Mouse (Mus musculus) liver, postnatal 0 days (tissue): ENCODE measurements around the gene Egflam. TPM values are rescaled to one million over a fixed set of nuclear protein-coding genes. Genes with fewer than 3 reads are reported as not detected.

ENCODE experiments used
- ATAC-seq: fragments of 200-750 bp; cut with Nextera tagmentation; 2 replicates; pipeline ENCODE4 v1.8.0; 2017; ENCODE audit warnings: mild to moderate bottlenecking, moderate library complexity
- DNase-seq: peaks from one replicate; pipeline ENCODE4 v3.0.0-alpha.2; 2016
- H3K27ac ChIP-seq: fragments of 300-500 bp; sonication (generic); 2 replicates; pipeline ENCODE4 v1.5.1; 2014; ENCODE audit warnings: antibody characterized with exemption, moderate library complexity, mild to moderate bottlenecking, low read depth
- H3K27me3 ChIP-seq: fragments of 300-500 bp; sonication (generic); 2 replicates; pipeline ENCODE4 v1.6.1; 2014; ENCODE audit warnings: low read length, control low read depth, mixed read lengths; ENCODE audit not compliant: insufficient read depth
- H3K36me3 ChIP-seq: fragments of 300-500 bp; sonication (generic); replicated peaks from 2 replicates; pipeline ENCODE4 v1.6.1; 2014; ENCODE audit warnings: mild to moderate bottlenecking, control low read depth, low read length, moderate library complexity, mixed read lengths; ENCODE audit not compliant: insufficient read depth
- H3K4me1 ChIP-seq: fragments of 300-500 bp; sonication (generic); 2 replicates; pipeline ENCODE4 v1.6.1; 2014; ENCODE audit warnings: antibody characterized with exemption, mild to moderate bottlenecking, control low read depth; ENCODE audit not compliant: insufficient read depth
- H3K4me2 ChIP-seq: fragments of 300-500 bp; sonication (generic); 2 replicates; pipeline ENCODE4 v1.6.1; 2014; ENCODE audit warnings: low read depth, mild to moderate bottlenecking, low read length, moderate library complexity, mixed read lengths
- H3K4me3 ChIP-seq: fragments of 300-500 bp; sonication (generic); 2 replicates; pipeline ENCODE4 v1.5.1; 2014; ENCODE audit warnings: low read depth, low read length
- H3K9ac ChIP-seq: fragments of 300-500 bp; sonication (generic); replicated peaks from 2 replicates; pipeline ENCODE4 v1.6.1; 2014; ENCODE audit warnings: mild to moderate bottlenecking, moderate library complexity
- H3K9me3 ChIP-seq: fragments of 300-500 bp; sonication (generic); 2 replicates; pipeline ENCODE4 v1.6.1; 2016; ENCODE audit warnings: mild to moderate bottlenecking, control low read depth, low read length, mixed read lengths
- CTCF ChIP-seq: sonication (generic); IDR thresholded peaks from 2 replicates; pipeline ENCODE4 v1.5.1; 2016; ENCODE audit warnings: antibody characterized with exemption, low read depth
- EP300 ChIP-seq: IDR thresholded peaks from 2 replicates; pipeline ENCODE4 v1.6.1; 2016; ENCODE audit warnings: antibody characterized with exemption, low read depth, mild to moderate bottlenecking
- WGBS: fragments of 180-500 bp; shearing (Covaris S2); extraction: QIAGEN DNeasy Blood & Tissue Kit; methylation state at CpG from one replicate; pipeline ENCODE4 v1.1.7; 2014; ENCODE audit not compliant: insufficient replicate concordance; 5-methylcytosine and 5-hydroxymethylcytosine counted together
- polyA plus RNA-seq: library from polyadenylated mRNA; unstranded; fragments of >200 nt; fragmentation: Nextera tagmentation; extraction: Ambion mirVana; gene quantifications from 2 replicates; pipeline ENCODE4 v1.2.1, GENCODE M21; 2015

Gene Egflam
- polyA plus RNA-seq, 1 experiment from 2014 or later = 0.53 TPM

DNA sequence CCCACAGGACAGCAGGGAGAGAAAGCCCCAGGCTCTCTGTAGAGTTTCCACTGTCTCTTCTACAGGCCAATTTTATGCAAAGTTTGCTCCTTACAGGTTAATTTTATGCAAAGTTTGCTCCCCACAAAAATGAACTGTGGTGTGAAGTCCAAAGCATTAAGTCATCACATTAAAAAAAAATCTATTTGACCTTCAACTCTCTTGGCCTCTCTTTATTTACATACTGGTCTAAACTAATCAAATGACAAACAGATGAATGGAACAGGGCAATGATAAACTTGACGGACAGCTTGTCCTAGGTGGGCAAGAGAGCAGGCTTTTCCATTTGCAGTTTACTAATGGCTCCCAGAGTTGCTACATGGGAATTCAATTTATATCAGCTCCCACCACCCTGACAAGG is 98.3 kb downstream of the Egflam start:
- 65% methylated on average over 1 of the region's 1 CpGs for WGBS
- TF ChIP-seq EP300 (no peak), CTCF (no peak)
- Histone ChIP-seq H3K4me2 (no peak overlapping the region), H3K27ac (no peak overlapping the region), H3K36me3 (no peaks in the 10 kb centered on the region), H3K4me1 (no peaks in the 10 kb centered on the region), H3K27me3 (no peaks in the 10 kb centered on the region), H3K9ac (no peak overlapping the region), H3K9me3 (0 out of 2 replicates have a peak, but pooled peaks cover 2% of the 10 kb centered on the region), H3K4me3 (no peak overlapping the region)
- peak; percentile 66 for ATAC-seq
- no peak for DNase-seq

DNA sequence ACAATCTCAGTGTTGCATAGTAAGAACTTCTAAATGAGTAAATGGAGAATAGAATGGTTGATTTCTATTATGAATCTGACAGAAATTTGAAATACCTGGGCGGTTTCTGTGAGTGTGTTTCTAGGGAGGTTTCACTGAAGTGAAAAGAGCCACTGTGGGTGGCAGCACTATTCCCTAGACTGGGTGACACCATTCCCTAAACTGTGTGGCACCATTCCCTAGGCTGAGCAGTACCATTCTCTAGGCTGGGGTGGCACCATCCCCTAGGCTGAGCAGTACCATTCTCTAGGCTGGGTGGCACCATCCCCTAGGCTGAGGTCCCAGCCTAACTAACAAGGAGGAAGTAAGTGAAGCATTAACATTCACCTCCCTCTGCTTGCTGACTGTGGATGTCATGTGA is 103.0 kb downstream of the Egflam start:
- no peak overlapping the region for H3K4me2 ChIP-seq
- H3K27me3 ChIP-seq = no peaks in the 10 kb centered on the region
- H3K27ac ChIP-seq = no peak overlapping the region
- no peak overlapping the region for H3K9ac ChIP-seq
- H3K4me3 ChIP-seq = no peak overlapping the region
- 0 out of 2 replicates have a peak, but pooled peaks cover 2% of the 10 kb centered on the region for H3K9me3 ChIP-seq
- no peaks in the 10 kb centered on the region for H3K36me3 ChIP-seq
- H3K4me1 ChIP-seq = no peaks in the 10 kb centered on the region
- no peak for TF ChIP-seq CTCF
- ATAC-seq (no peak), DNase-seq (no peak)
- 75% methylated on average over 1 of the region's 1 CpGs for WGBS

DNA sequence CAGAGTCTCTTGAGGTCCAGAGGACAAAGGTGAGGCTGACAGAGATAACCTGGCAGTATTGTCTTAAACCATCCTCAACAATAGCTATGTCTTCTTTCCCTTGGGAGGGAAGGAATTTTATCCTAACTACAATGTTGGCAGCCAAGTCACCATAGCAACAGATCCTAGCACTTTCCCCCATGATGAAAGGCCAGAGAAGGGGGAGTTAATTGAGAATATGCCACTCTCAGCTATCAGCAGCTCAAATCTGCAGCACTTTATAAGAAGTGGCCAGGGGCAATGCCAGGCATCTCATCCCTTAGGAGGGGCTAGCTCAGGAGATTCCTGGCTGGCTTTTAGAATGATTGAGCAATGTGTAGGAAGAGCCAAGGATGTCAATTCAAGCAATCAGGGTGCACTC is 105.3 kb downstream of the Egflam start:
- Histone ChIP-seq H3K4me3 (no peak overlapping the region), H3K36me3 (no peaks in the 10 kb centered on the region), H3K27me3 (no peaks in the 10 kb centered on the region), H3K27ac (no peak overlapping the region), H3K9ac (no peak overlapping the region), H3K4me2 (no peak overlapping the region), H3K9me3 (0 out of 2 replicates have a peak, but pooled peaks cover 2% of the 10 kb centered on the region), H3K4me1 (no peaks in the 10 kb centered on the region)
- DNase-seq (no peak), ATAC-seq (no peak)
- no peak for TF ChIP-seq CTCF
- no peak for TF ChIP-seq EP300

DNA sequence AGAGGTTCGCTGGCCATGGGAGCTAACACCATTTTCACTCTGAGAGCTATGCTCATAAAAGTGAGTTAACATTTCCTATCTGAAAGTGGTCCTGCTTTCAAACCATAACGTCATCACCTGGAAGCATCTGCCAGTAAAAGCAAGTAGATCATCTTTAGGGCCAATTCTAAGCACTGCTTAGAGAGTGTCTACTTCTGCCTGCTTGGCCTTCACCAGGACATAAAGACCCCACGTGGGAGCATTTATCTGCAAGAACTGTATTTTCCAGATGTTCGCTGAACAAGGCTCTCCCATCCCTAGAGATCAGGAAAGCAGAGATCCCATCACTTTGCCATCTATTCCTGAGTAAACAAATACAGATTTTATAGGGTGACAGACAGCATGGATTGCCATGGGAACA is 108.2 kb downstream of the Egflam start:
- Histone ChIP-seq H3K4me3 (no peak overlapping the region), H3K4me2 (no peak overlapping the region), H3K4me1 (no peaks in the 10 kb centered on the region), H3K36me3 (no peaks in the 10 kb centered on the region), H3K27me3 (no peaks in the 10 kb centered on the region), H3K27ac (no peak overlapping the region), H3K9me3 (no peaks in the 10 kb centered on the region), H3K9ac (no peak overlapping the region)
- WGBS = 70% methylated on average over 4 of the region's 4 CpGs
- no peak for DNase-seq
- no peak for ATAC-seq
- TF ChIP-seq EP300 = no peak
- TF ChIP-seq CTCF = no peak

DNA sequence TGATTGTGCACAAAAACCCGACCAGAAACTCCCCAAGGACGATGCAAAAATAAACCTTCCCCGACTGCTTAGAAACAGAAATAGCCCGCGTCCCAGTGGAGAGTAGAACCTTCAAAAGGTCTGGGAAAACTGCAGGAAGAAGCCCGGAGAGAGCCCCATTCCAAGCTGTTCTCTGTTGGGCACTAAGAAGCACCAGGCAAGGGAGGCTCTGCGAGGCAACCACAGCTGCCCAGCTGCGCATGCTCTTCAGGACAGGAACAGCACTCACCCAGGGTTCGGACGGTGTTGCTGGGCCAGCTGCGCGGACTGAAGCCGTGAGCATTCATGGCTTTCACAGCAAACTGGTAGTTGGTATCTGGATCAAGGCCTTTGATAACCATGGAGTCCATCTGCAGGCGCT is 108.7 kb downstream of the Egflam start:
- H3K36me3 ChIP-seq = no peaks in the 10 kb centered on the region
- DNase-seq (no peak), ATAC-seq (no peak)
- H3K27ac ChIP-seq = no peak overlapping the region
- TF ChIP-seq CTCF = no peak
- no peak for TF ChIP-seq EP300
- H3K27me3 ChIP-seq = no peaks in the 10 kb centered on the region
- H3K4me3 ChIP-seq = no peak overlapping the region
- H3K9ac ChIP-seq = no peak overlapping the region
- WGBS = 56% methylated on average over 14 of the region's 14 CpGs
- no peak overlapping the region for H3K4me2 ChIP-seq
- no peaks in the 10 kb centered on the region for H3K4me1 ChIP-seq
- no peaks in the 10 kb centered on the region for H3K9me3 ChIP-seq

DNA sequence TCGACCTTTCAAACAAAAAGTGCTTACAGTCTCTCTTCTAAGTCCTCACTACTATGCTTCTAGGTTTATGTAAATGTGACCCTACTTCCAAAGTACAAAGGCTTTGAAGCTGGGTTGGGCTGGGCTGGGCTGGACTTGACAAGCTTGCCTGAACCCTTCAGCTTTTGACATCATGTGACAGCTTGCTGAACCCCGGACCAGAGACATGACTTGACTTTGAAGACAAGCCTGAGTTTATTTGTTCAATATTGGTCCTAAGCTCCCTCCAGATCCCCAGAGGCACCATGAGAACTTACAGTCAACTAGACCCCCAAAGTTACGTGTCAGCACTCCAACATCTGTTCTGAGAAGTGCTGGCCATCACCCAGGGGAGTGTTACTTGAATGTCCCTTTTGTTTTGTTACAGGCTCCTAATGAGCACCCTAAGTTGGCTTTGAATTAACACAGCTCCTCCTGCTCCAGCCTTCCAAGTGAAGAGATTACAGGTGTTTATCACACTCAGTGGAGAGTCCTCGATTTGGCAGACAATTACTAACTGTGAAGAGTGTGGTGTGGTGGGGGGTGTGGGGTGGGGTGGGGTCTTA is 109.3 kb downstream of the Egflam start:
- Histone ChIP-seq H3K36me3 (no peaks in the 10 kb centered on the region), H3K27ac (no peak overlapping the region), H3K9ac (no peak overlapping the region), H3K27me3 (no peaks in the 10 kb centered on the region), H3K4me2 (no peak overlapping the region), H3K9me3 (no peaks in the 10 kb centered on the region), H3K4me1 (no peaks in the 10 kb centered on the region), H3K4me3 (no peak overlapping the region)
- DNase-seq = no peak
- TF ChIP-seq EP300 (no peak), CTCF (no peak)
- 39% methylated on average over 4 of the region's 4 CpGs for WGBS
- ATAC-seq = no peak

DNA sequence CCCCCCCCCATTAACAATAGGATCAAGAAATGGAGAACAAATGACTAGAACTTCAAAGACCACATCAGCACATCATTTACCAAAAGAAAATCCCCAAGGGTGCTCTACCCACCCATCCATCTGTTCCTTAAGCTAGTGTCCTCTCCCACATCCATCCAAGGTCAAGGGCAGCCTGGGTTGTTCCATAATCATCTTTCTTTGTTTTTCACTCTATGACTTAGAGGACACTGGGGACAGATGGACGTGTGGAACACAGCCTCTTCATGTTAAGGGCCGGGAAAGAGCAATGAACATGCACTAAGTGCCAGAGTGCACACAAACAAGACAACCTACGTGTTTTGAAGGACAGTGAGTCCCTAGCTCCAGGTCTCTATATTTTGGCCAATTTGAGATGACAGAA is 110.3 kb downstream of the Egflam start:
- H3K4me1 ChIP-seq = no peaks in the 10 kb centered on the region
- no peak for TF ChIP-seq EP300
- no peaks in the 10 kb centered on the region for H3K36me3 ChIP-seq
- no peaks in the 10 kb centered on the region for H3K9me3 ChIP-seq
- H3K4me2 ChIP-seq = no peak overlapping the region
- H3K9ac ChIP-seq = no peak overlapping the region
- 64% methylated on average over 3 of the region's 3 CpGs for WGBS
- no peak overlapping the region for H3K4me3 ChIP-seq
- no peak for DNase-seq
- H3K27me3 ChIP-seq = no peaks in the 10 kb centered on the region
- no peak overlapping the region for H3K27ac ChIP-seq
- no peak for ATAC-seq
